In the genomic region with DNA sequence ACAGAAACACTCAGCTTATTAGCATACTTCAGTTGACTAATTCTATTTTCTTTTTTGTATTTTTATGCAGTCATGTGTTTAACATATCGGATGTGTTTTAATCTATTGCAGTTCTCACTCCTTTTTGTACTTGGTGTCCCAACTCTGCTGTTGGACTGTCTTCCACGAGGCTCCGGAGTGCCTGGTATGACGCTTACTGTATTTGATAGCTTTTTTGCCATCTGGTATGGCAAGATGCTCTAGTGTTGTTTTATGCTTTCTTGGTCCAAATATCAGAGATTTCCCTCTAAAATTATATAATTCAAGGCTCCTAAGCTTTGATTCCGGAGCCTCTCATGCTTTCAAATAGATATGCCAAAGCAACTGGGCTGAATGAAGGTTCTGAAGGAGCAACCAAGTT, we compare ENCODE assay signal across 29 mouse cellular contexts.
A peak's percentile ranks its signal among the peaks of the same experiment; 100 is the strongest.
DNase-seq lines count a peak whose midpoint lies in the region; ATAC-seq lines count a peak whose summit lies in the region.
"Had no signal": no experiment of that assay in that cellular context is flagged by ENCODE, and none has a peak within 500 bp of the region (broad histone marks: within the 10 kb centered on the region; RNA-seq: fewer than 3 reads in every experiment).

No protein-coding gene starts in this region.

- no peak overlapping the region for H3K4me3 ChIP-seq in forebrain, embryonic 16.5 days (replicated peaks; ENCODE audit: low read length)
- no peak overlapping the region for H3K4me3 ChIP-seq in forebrain, embryonic 12.5 days (replicated peaks)
- H3K4me3 ChIP-seq: embryonic facial prominence, embryonic 12.5 days; embryonic facial prominence, embryonic 15.5 days; heart, embryonic 12.5 days; heart, embryonic 15.5 days; hindbrain, embryonic 10.5 days; hindbrain, embryonic 13.5 days; intestine, embryonic 15.5 days had no signal

- ATAC-seq in forebrain, embryonic 16.5 days: peak; percentile 78
- no peak for ATAC-seq in forebrain, embryonic 12.5 days (ENCODE audit: low FRiP score)
- ATAC-seq: hindbrain, embryonic 16.5 days; intestine, embryonic 15.5 days; Patski had no signal

- DNase-seq in layer of hippocampus, adult 11-12 months (ENCODE audit: low spot score): peak; percentile 50
- no peak for DNase-seq in layer of hippocampus, postnatal 10 days (ENCODE audit: low spot score in 2 of 2)
- peak; percentile 42 for DNase-seq in layer of hippocampus, adult 8-10 months (ENCODE audit: low spot score in 2 of 2)
- no peak for DNase-seq in layer of hippocampus, postnatal 36 days
- DNase-seq in gastrocnemius, adult 18-20 months (ENCODE audit: low spot score): no peak
- DNase-seq: adrenal gland, postnatal 10 days; adrenal gland, postnatal 36 days; B cell, adult 2 months; cerebellum, adult 11 months; cerebellum, adult 2 months; cerebellum, adult 9-11 months; cerebellum, postnatal 25 days; gastrocnemius, postnatal 10 days; gastrocnemius, postnatal 36 days; heart, postnatal 10 days; heart, postnatal 36 days had no signal

- H3K9ac ChIP-seq in forebrain, embryonic 16.5 days (replicated peaks; ENCODE audit: low read depth, low read length): no peak overlapping the region
- H3K9ac ChIP-seq in forebrain, embryonic 12.5 days: no peak overlapping the region
- H3K9ac ChIP-seq: embryonic facial prominence, embryonic 12.5 days; embryonic facial prominence, embryonic 15.5 days; heart, embryonic 12.5 days; heart, embryonic 15.5 days; hindbrain, embryonic 13.5 days; intestine, embryonic 15.5 days had no signal

- no peak overlapping the region for H3K4me2 ChIP-seq in forebrain, embryonic 16.5 days (ENCODE audit: low read length)
- no peak overlapping the region for H3K4me2 ChIP-seq in forebrain, embryonic 12.5 days
- H3K4me2 ChIP-seq: embryonic facial prominence, embryonic 12.5 days; embryonic facial prominence, embryonic 15.5 days; heart, embryonic 12.5 days; heart, embryonic 15.5 days; hindbrain, embryonic 13.5 days; intestine, embryonic 15.5 days had no signal

- WGBS in forebrain, embryonic 16.5 days: 71% methylated on average over 5 of the region's 5 CpGs
- 90% methylated on average over 5 of the region's 5 CpGs for WGBS in forebrain, embryonic 12.5 days

- H3K4me1 ChIP-seq in forebrain, embryonic 16.5 days (replicated peaks; ENCODE audit: control insufficient read depth, insufficient read depth, low read length): no peaks in the 10 kb centered on the region
- no peaks in the 10 kb centered on the region for H3K4me1 ChIP-seq in forebrain, embryonic 12.5 days
- H3K4me1 ChIP-seq: embryonic facial prominence, embryonic 12.5 days; heart, embryonic 12.5 days; heart, embryonic 15.5 days; hindbrain, embryonic 10.5 days; hindbrain, embryonic 13.5 days; intestine, embryonic 15.5 days had no signal

- H3K27ac ChIP-seq in forebrain, embryonic 16.5 days (ENCODE audit: low read length): no peak overlapping the region
- no peak overlapping the region for H3K27ac ChIP-seq in forebrain, embryonic 12.5 days
- H3K27ac ChIP-seq: embryonic facial prominence, embryonic 12.5 days; embryonic facial prominence, embryonic 15.5 days; heart, embryonic 15.5 days; hindbrain, embryonic 10.5 days; hindbrain, embryonic 13.5 days; intestine, embryonic 15.5 days had no signal

- H3K9me3 ChIP-seq in forebrain, embryonic 16.5 days (ENCODE audit: control insufficient read depth, low read length): no peaks in the 10 kb centered on the region
- H3K9me3 ChIP-seq in forebrain, embryonic 12.5 days: no peaks in the 10 kb centered on the region
- H3K9me3 ChIP-seq: embryonic facial prominence, embryonic 12.5 days; embryonic facial prominence, embryonic 15.5 days; heart, embryonic 12.5 days; heart, embryonic 15.5 days; hindbrain, embryonic 10.5 days; hindbrain, embryonic 13.5 days; intestine, embryonic 15.5 days had no signal

- no peaks in the 10 kb centered on the region for H3K27me3 ChIP-seq in forebrain, embryonic 16.5 days (replicated peaks; ENCODE audit: control insufficient read depth, insufficient read depth, low read length)
- no peaks in the 10 kb centered on the region for H3K27me3 ChIP-seq in forebrain, embryonic 12.5 days
- H3K27me3 ChIP-seq: CH12.LX; embryonic facial prominence, embryonic 12.5 days; embryonic facial prominence, embryonic 15.5 days; heart, embryonic 12.5 days; heart, embryonic 15.5 days; hindbrain, embryonic 13.5 days; intestine, embryonic 15.5 days; Patski had no signal

- H3K36me3 ChIP-seq in forebrain, embryonic 16.5 days (ENCODE audit: control insufficient read depth, insufficient read depth): peaks cover 5% of the 10 kb centered on the region; the same call in 1 of the 2 replicates
- peaks cover 23% of the 10 kb centered on the region; the same call in 1 of the 2 replicates for H3K36me3 ChIP-seq in forebrain, embryonic 12.5 days (replicated peaks)
- H3K36me3 ChIP-seq: G1E; heart, embryonic 15.5 days; intestine, embryonic 15.5 days had no signal

Comparison
In these comparisons a context has a peak if more than half of its experiments do, and no peak if none do; other contexts are left out.
1. DNase-seq: peak in layer of hippocampus, adult 11-12 months (single experiment) and layer of hippocampus, adult 8-10 months (2 of 2); none in layer of hippocampus, postnatal 10 days (0 of 2), layer of hippocampus, postnatal 36 days (0 of 2) and gastrocnemius, adult 18-20 months (single experiment).